Mouse (Mus musculus): ENCODE measurements at regions not wholly inside any gene's neighbourhood (a gene's known extent, or its start where the extent isn't known, plus 50 kb on each side); places are given as distances from the start of the nearest gene placed in this dataset.

DNA sequence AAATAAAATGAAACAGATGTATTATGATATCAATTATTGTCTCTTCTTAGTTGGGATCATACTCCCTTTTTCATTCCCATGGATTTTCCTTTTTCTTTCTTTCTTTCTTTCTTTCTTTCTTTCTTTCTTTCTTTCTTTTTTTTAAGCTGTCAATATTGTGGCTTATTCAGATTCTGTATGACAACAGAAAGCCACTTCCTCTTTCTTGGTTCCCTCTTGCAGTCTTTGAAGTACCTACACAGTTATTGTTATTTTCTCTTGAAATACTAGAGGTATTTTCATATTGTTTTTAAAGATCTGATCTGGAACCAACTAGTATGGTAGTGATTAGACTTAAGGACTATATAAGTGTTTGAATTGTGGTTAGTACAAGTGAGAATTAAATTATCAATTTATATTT lies 444.6 kb upstream of the Fam174a start:
- DNase-seq (ENCODE audit: low spot score) = no peak
- no peak overlapping the region for H3K9ac ChIP-seq (ENCODE audit: low read length)
- no peaks in the 10 kb centered on the region for H3K4me1 ChIP-seq (replicated peaks; ENCODE audit: control insufficient read depth, insufficient read depth, low read length)

DNA sequence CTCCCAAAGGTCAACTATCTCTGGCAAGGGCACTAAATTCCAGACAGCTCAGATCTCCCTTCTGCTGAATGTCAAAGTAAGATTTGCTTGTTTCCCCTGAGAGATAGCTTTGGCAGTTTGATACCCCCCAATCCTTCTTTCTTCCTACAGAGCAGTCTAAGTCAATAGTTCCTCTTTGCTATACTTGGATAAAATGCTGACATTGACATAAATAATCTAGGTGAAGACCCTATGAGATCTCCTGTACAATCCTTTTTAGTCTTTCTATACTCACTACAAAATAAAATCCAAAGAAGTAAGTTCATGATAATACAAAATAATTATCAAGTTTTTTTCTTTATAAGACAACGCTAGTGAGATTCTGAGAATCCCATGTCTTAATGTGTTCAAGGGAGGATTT lies 432.9 kb upstream of the Fam174a start:
- H3K9ac ChIP-seq (ENCODE audit: low read length) = no peak overlapping the region
- no peak overlapping the region for H3K4me2 ChIP-seq (ENCODE audit: low read length)
- H3K27me3 ChIP-seq (replicated peaks; ENCODE audit: control insufficient read depth, insufficient read depth, low read length) = no peaks in the 10 kb centered on the region
- WGBS = 98% methylated on average over 1 of the region's 1 CpGs
- DNase-seq (ENCODE audit: low spot score) = no peak
- no peak overlapping the region for H3K4me3 ChIP-seq (ENCODE audit: low read depth, low read length)
- H3K4me1 ChIP-seq (replicated peaks; ENCODE audit: control insufficient read depth, insufficient read depth, low read length) = no peaks in the 10 kb centered on the region
- H3K27ac ChIP-seq (ENCODE audit: low read depth) = no peak overlapping the region
- ATAC-seq (replicated peaks; ENCODE audit: low FRiP score, low TSS enrichment, low read depth) = no peak
- H3K36me3 ChIP-seq (ENCODE audit: control insufficient read depth, insufficient read depth, low read length) = no peaks in the 10 kb centered on the region
- H3K9me3 ChIP-seq (ENCODE audit: control insufficient read depth, low read length) = no peaks in the 10 kb centered on the region

More for the DNA sequence above, 444.6 kb upstream of the Fam174a start:
- H3K27me3 ChIP-seq (replicated peaks; ENCODE audit: control insufficient read depth, insufficient read depth, low read length) = no peaks in the 10 kb centered on the region
- no peak overlapping the region for H3K4me2 ChIP-seq (ENCODE audit: low read length)
- H3K27ac ChIP-seq (ENCODE audit: low read depth) = no peak overlapping the region
- H3K9me3 ChIP-seq (ENCODE audit: control insufficient read depth, low read length) = no peaks in the 10 kb centered on the region
- H3K36me3 ChIP-seq (ENCODE audit: control insufficient read depth, insufficient read depth, low read length) = no peaks in the 10 kb centered on the region
- H3K4me3 ChIP-seq (ENCODE audit: low read depth, low read length) = no peak overlapping the region
- ATAC-seq (replicated peaks; ENCODE audit: low FRiP score, low TSS enrichment, low read depth) = no peak

DNA sequence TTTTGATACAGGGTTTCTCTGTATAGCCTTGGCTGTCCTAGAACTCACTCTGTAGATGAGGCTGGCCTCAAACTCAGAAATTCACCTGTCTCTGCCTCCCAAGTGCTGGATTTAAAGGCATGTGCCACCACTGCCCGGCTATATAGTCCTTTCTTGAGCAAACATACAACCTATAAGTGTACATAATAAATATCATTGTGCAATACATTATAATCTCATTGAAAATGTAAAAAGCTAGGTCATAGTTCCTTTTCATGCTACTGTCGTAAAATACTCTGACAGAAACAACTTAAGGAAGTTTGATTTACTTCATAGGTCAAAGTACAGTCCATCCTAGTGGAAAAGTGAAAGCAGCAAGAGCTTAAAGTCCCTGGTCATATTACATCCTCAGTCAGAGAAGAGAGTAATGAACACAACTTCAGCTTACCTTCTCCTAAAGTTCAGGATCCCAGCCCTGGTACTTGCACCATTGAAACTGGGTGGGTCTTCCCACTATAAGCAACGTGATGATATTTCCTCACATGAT lies 408.4 kb upstream of the Fam174a start:
- Histone ChIP-seq H3K27me3 (replicated peaks; ENCODE audit: control insufficient read depth, insufficient read depth, low read length) (no peaks in the 10 kb centered on the region), H3K4me3 (ENCODE audit: low read depth, low read length) (no peak overlapping the region), H3K36me3 (ENCODE audit: control insufficient read depth, insufficient read depth, low read length) (no peaks in the 10 kb centered on the region), H3K9ac (ENCODE audit: low read length) (no peak overlapping the region), H3K4me2 (ENCODE audit: low read length) (no peak overlapping the region), H3K4me1 (replicated peaks; ENCODE audit: control insufficient read depth, insufficient read depth, low read length) (no peaks in the 10 kb centered on the region), H3K27ac (ENCODE audit: low read depth) (no peak overlapping the region), H3K9me3 (ENCODE audit: control insufficient read depth, low read length) (no peaks in the 10 kb centered on the region)
- DNase-seq (ENCODE audit: low spot score) (no peak), ATAC-seq (replicated peaks; ENCODE audit: low FRiP score, low TSS enrichment, low read depth) (no peak)
- 76% methylated on average over 3 of the region's 3 CpGs for WGBS

DNA sequence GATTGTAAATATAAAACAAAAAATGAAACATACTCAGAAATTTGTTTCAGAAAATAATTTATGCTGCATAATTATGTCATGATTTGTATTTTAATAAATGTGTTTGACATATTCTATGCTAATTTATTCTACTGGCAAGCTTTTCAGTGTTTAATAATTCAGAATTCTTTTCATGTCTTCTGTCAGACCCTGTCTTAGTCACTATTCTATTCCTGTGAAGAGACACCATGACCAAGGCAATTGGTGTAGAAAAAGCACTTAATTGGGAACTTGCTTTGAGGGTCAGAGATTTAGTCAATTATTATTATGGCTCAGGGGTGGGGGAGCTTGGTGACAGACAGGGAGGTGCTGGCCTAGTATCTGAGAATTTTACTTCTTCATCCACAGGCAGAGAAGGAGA lies 402.6 kb upstream of the Fam174a start:
- no peak for ATAC-seq (replicated peaks; ENCODE audit: low FRiP score, low TSS enrichment, low read depth)
- Histone ChIP-seq H3K4me1 (replicated peaks; ENCODE audit: control insufficient read depth, insufficient read depth, low read length) (no peaks in the 10 kb centered on the region), H3K4me2 (ENCODE audit: low read length) (no peak overlapping the region), H3K9ac (ENCODE audit: low read length) (no peak overlapping the region), H3K9me3 (ENCODE audit: control insufficient read depth, low read length) (no peaks in the 10 kb centered on the region), H3K27ac (ENCODE audit: low read depth) (no peak overlapping the region), H3K36me3 (ENCODE audit: control insufficient read depth, insufficient read depth, low read length) (no peaks in the 10 kb centered on the region), H3K27me3 (replicated peaks; ENCODE audit: control insufficient read depth, insufficient read depth, low read length) (no peaks in the 10 kb centered on the region), H3K4me3 (ENCODE audit: low read depth, low read length) (no peak overlapping the region)
- DNase-seq (ENCODE audit: low spot score) = no peak

All from intestine, embryonic 14.5 days (tissue).